Mouse (Mus musculus): ENCODE data around the gene Cep164.

The Cep164 gene

GRCm38 (mm10) chr9:45828291-45828963 is at the start of gene Cep164:
Gene Cep164 (minus strand): TSS chr9:45828691.
- no peak for TF ChIP-seq GATA4 (IDR thresholded peaks at IDR 0.05; ENCODE audit: insufficient replicate concordance, low read length)

- no peak for TF ChIP-seq GATA4 (IDR thresholded peaks at IDR 0.05; ENCODE audit: insufficient replicate concordance, low read length)
Observed at GRCm38 (mm10) chr9:45877928-45878327, 49.4 kb upstream of the Cep164 start.

- no peak for TF ChIP-seq GATA4 (IDR thresholded peaks at IDR 0.05; ENCODE audit: insufficient replicate concordance, low read length)
Observed at GRCm38 (mm10) chr9:45870265-45870664, 41.8 kb upstream of the Cep164 start.

DNA sequence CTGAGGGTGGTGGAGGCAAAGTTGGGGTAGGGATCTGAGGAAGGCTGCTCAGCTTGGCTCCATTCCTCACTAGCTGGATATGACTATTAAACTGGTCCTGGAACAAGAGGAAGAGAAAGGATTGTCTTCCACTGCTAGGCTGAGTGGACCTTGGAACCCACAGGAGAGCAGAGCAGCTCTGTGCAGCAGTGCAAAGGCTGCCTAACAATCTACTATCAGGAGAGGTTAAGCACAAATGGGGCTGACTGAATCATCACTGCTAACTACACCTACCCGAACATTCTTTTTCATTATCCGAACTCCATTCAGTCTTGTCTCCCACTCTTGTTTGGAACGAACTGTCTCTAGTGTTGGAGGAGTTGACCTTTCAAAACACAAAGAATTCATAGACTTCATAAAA is 40.7 kb upstream of the Cep164 start:
- TF ChIP-seq GATA4 (IDR thresholded peaks at IDR 0.05; ENCODE audit: insufficient replicate concordance, low read length) = no peak

GRCm38 (mm10) chr9:45861813-45862212 is 33.3 kb upstream of the Cep164 start:
- no peak for TF ChIP-seq GATA4 (IDR thresholded peaks at IDR 0.05; ENCODE audit: insufficient replicate concordance, low read length)

DNA sequence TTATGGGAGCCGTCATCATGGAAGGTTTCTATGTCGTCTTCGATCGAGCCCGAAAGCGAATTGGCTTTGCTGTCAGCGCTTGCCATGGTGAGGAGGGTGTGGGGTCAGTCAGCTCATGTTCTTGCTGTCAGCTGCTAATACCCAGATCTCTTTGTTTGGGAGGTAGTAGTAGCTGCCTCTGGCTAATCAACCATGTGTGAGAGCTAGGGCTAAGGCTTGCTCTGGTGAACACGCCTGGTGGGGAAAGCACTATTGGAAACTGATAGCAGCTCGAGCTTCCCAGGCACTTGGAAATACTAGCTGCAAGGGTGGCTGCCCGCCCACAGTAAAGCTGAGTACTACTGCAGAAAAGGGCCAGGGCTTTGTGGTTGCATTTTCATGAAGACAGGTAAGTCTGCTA is 30.9 kb upstream of the Cep164 start:
- no peak for TF ChIP-seq GATA4 (IDR thresholded peaks at IDR 0.05; ENCODE audit: insufficient replicate concordance, low read length)

DNA sequence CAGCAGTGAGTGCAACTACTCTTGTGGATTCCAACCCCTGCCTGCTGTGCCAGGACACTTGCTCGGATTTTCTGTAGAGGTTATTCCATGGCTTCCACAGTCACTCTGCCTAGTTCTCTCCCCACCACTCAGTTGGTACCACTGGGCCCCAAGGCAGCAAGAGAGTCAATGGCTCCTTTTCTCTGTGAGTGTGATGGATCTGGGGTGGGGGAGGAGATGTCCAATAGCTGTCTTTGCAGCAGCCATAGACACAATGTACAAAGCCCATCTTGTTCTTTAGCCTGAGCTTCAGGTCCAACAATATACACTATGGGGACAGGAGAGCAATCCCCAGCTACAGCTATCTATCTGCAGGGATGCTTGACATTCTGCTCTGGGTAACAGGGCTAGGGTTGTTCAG is 25.6 kb upstream of the Cep164 start:
- no peak for TF ChIP-seq GATA4 (IDR thresholded peaks at IDR 0.05; ENCODE audit: insufficient replicate concordance, low read length)

GRCm38 (mm10) chr9:45853695-45854094 is 25.2 kb upstream of the Cep164 start:
- no peak for TF ChIP-seq GATA4 (IDR thresholded peaks at IDR 0.05; ENCODE audit: insufficient replicate concordance, low read length)

DNA sequence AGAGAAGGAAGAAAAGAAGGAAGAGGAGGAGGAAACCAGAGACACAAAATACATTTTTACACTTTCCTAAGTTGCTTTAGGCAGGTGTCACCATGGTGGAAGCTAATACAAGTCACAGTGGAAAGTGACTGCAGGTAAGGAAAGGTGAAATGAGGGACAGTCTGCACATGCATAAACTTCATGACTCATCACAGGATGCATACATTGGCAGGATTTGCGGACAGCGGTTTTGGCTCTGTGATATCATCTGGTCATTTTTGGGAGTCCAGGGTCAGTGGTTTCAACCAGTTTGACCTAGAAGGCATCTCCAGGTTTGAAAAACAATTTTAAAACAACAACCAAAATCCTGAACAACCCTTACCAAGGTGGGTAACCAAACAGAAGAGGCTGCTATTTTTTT is 23.3 kb upstream of the Cep164 start:
- TF ChIP-seq GATA4 (IDR thresholded peaks at IDR 0.05; ENCODE audit: insufficient replicate concordance, low read length) = no peak

DNA sequence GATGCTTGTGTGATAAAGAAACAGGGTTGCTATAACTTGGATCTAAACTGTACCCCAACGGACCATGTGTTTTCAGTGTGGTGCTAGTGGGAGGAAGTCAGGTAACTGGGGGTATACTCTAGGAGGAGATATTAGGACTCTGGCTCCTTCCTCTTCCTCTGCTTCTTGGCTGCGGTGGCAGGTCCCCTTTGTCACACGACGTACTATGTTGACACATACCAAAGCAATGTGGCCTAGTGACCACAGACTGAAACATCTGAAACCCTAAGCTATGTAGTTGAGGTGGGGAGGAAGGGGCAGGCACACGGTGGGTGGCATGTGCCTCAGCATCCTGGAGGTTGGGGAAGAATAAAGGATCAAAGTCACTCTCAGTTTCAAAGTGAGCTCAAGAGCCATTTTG is 22.8 kb upstream of the Cep164 start:
- TF ChIP-seq GATA4 (IDR thresholded peaks at IDR 0.05; ENCODE audit: insufficient replicate concordance, low read length) = no peak

GRCm38 (mm10) chr9:45850528-45851155 is 22.2 kb upstream of the Cep164 start:
- TF ChIP-seq GATA4 (IDR thresholded peaks at IDR 0.05; ENCODE audit: insufficient replicate concordance, low read length) = no peak

DNA sequence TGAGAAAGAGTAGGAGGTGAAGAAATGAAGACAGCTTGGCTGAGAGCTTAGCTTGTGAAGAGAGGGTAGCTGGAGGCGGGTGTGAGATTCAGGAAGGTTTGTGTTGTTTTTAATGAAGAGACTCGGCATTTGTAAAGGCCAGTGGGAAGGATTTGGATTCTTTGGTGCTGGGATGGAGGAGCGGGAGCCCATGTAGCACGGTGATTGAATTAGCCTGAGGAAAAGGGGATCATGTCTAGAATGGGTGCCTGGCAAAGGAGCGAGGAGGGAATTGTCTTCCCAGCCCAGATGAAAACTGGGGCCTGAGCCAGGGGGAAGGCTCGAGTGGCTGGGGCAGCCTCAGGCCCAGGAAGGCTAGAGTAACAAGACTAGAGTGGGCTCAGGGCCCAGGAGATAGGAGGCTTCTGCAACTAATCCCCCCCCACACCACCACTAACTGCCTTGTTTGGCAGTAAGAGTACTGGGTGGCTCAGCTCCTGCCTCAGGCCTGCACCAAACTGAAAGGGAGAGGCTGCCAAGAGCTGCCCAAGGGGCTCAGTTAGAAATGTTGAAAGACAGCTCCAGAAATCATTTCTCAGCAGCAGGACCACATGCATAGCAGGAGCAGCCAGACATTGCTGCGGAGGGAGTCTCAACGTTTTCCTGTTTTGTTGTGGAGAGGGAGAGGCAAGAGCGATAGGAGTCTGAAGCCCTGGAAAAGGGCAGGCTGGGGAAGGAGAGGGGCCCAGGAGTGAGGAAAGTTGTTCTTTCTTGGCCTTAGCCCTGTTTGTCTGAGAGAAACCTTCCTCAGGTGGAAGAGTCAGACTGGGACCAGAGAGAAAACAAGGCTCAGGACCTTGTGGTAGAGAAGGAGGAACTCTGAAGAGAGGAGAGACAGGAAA is 21.3 kb upstream of the Cep164 start:
- TF ChIP-seq GATA4 (IDR thresholded peaks at IDR 0.05; ENCODE audit: insufficient replicate concordance, low read length) = no peak

GRCm38 (mm10) chr9:45846891-45847460 is 18.5 kb upstream of the Cep164 start:
- TF ChIP-seq GATA4 (IDR thresholded peaks at IDR 0.05; ENCODE audit: insufficient replicate concordance, low read length) = no peak

DNA sequence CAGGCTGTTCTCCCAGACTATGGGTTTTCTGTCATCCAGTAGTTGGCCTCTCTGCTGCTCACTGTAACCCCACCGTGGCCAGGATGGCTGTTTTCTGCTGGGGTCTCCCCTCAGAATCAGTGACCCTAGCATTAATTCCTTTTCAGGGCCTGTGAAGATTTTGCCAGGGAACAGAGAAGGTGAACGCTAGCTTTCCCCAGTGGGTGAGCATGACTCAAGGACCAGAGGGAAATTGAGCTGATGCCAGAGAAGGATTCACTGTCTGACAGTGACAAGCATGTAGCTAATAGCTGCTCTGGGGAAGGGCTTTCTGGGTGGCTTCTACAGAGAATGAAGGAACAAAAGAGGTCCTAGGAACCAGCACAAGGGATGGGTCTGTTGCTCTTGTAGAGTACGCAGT is 17.1 kb upstream of the Cep164 start:
- TF ChIP-seq GATA4 (IDR thresholded peaks at IDR 0.05; ENCODE audit: insufficient replicate concordance, low read length) = no peak

DNA sequence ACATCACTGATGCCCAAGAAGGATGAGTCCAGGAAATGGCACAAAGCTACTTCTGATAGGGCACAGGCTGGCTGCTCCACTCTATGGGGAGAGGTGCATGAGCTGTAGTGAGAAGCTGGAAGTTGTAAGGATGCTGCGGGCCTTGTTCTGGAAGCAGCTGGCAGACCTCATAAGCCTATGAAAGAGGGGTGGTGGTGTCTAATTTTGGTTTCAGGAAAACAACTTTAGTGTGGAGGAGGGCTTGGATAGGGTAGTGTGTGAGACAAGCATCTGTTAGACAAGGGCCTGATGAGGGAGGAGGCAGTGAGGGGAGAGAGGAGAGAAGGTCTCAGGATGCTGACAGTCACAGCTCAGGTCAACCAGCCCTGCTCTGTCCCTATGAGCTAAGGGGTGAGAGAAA is 15.3 kb upstream of the Cep164 start:
- TF ChIP-seq GATA4 (IDR thresholded peaks at IDR 0.05; ENCODE audit: insufficient replicate concordance, low read length) = no peak

GRCm38 (mm10) chr9:45843007-45843406 is 14.5 kb upstream of the Cep164 start:
- no peak for TF ChIP-seq GATA4 (IDR thresholded peaks at IDR 0.05; ENCODE audit: insufficient replicate concordance, low read length)

Data from liver, adult (tissue).